Mouse (Mus musculus): ENCODE data around the gene Cradd.

Gene Cradd

DNA sequence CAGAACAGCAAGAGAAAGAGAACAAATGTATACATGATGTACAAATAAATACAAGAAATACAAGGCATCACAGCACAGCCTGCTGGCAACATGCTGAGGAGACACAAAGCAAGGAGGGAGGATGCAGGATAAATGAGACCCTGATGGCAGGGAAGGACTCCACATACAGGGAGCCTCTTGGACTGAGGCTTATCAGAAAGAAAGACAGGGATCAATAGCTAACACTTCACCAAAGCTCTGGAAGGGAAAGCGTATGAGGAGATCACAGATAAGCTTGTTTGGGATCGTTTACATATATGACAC, 78.3 kb downstream of the Cradd start:
- DNase-seq (ENCODE audit: low read depth in 2 of 2, low spot score in 2 of 2) = no peak

DNA sequence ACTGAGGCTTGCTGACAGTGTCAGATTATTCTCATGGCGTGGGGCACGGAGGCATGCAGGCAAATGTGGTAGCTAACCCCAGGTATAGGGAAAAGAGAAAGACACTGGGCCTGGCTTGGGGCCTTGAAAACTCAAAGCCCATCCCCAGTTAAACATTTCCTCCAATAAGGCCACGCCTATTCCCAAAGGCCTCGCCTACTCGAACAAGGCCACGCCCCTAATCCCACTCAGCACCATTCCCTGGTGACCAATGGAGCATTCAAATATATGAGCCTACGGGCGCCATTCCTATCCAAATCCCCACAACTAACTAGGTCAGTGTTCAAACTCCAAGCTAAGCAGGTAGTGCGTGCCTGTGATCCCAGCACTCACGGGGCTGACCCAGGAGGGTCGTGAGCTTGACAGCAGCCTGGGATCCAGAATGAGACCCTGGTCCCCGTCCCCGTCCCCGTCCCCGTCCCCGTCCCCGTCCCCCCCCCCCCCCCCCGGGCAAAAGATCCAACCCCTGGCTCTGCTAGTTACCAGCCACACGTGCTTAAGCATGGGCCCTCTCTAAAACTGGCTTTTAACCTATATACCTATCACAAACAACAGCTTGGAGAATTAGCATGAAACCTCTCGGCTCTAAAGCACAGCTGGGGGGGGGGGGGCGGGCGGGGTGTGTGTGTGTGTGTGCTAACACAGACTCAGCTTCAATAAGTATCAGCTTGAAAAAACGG, 78.8 kb downstream of the Cradd start:
- no peak for DNase-seq (ENCODE audit: low read depth in 2 of 2, low spot score in 2 of 2)

DNA sequence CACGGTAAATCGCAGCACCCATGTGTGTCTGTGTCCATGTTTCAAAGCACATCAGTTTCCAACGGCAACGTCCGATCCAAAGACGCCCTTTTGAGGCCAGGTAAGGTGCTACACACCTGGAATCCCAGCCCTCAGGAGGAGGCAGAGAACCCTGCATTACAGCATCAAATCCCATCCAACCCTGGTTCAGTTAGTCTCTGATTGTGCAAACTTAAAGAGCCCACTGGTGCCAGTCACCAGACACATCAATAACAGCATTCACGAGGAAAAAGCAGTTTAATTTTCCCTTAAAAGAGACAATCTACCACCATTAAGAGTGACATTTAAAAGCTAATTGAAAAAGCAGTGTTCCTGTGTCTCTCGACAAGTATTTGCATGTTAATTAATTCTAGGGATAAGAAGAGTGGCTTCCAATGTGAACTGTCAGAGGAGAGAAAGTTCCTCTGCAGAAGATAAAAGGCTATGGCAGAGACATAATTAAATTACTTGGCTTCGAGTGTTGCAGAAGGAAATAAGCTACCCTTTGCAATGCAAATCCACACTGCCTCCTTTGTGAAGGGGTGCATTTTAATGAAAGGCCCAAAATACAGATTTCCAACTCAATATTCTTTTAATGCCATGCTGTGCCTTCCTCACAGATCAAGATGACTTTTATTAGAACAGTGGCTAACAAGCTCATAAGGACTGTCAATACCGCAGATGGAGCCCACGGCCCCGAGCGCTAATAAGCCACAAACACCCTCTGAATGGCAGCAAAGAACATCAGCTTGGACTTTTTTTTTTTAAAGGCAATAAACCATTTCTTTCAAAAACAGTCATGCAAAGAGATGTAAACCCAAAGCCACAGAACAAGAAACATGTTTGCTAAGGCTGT, 84.5 kb downstream of the Cradd start:
- DNase-seq (ENCODE audit: low read depth in 2 of 2, low spot score in 2 of 2) = no peak

DNA sequence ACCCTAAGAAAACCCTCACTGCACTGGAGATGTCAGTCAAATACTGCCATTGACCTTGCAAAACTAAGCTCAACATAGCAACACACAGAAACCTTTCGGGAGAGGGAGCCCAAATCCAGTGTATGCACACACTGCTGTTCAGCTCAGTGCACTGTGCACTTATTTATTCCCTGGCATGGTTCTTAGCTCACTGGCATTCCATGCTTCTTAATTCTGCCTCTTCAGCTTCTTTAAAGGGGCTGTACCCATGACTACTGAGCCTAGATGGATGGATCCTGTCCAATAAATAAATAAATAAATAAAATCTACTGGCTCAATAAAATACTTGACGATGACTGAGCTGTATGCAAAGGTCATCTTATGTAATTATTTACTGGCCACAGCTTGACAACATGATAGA, 85.3 kb downstream of the Cradd start:
- no peak for DNase-seq (ENCODE audit: low read depth in 2 of 2, low spot score in 2 of 2)

DNA sequence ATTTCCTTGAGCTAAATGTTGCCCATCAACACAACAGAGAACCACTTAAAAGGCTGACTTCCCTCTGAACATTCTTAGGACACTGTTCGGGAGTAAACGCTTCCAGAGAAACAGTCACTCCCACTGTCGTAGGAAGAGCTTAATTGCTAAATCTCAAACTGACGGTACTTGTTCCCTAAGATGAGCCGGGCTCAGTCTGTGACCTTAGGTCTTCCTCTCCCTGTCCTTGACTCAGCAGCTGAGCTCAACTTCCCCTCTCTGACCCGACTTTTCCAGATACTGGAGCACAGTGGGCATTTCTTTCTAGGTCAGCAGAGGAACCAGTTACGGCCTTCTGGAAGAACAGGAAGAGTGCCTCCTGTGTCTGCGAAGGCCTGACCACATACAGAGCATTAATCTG, 87.7 kb downstream of the Cradd start:
- DNase-seq (ENCODE audit: low read depth in 2 of 2, low spot score in 2 of 2) = no peak

DNA sequence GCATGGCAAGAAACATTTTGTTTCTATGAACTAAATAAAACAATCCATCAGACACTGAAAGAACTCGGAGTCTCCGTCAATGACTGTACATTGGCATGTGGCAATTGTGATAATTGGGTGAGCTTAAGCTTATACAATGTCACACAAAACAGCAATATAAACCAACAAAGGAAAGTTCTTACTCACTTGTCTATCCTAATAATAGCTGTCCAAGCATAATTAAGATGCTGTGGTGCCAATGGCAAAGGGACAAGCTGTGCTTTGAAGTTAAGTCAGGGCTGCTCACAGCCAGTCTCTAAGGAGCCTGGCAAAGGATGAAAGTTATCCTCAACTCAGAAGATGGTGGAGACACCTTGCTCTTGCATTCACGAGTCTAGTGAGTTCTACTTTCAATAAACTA, 89.3 kb downstream of the Cradd start:
- no peak for DNase-seq (ENCODE audit: low read depth in 2 of 2, low spot score in 2 of 2)

DNA sequence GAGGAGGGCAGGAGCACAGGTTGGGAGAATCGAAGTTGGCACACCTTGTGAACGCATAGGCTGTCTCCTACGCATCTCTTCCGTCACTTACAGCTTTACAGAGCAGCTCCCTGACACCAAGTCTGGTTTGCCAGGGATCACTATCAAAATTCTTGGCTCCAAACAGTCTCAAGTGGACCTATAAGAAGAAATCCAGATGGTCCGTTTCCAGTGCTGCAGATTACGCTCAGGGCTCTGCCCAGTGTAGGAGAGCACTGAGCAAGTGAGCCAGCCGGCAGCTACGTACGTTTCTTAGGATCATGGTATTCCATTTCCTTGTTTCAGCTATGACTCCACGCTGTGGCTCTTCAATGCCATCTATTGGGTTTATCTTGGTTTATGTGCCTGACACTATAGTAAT, 90.9 kb downstream of the Cradd start:
- no peak for DNase-seq (ENCODE audit: low read depth in 2 of 2, low spot score in 2 of 2)

DNA sequence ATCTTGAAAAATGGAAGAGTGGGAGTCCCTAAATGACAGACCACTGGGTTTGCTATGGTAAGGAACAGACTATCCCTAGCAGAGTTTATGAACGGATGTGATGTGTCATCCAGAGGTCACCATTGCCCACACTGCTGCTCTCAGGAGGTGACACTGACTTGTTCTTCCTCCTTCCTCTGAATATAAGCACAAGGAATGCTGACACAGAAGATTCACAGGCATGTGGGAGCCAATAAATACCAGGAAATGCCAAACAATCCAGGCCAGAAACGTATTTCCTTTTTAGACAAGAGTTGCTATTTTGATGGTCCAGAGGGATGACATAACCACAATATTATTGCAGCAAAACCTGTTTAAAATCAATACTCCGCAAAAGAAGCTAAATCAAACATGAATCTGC, 91.4 kb downstream of the Cradd start:
- no peak for DNase-seq (ENCODE audit: low read depth in 2 of 2, low spot score in 2 of 2)

DNA sequence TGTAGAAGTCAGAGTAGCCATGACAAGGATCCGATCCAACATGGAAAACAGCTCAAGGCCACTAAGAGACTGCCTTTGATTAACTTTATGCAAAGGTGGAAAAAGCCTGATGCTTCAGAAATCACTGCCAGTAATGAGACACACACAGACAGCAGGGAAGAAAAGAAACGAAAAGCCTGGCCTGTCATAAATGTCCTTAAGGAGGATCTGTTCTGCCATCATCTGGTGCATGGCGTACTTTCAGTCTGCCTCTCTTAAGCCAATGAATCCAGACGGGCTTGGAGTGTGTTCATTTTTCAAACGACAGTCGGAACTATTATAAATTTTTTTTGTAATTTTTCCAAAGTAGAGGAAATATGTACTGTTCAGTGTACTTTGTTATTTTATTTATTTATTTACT, 95.7 kb downstream of the Cradd start:
- no peak for DNase-seq (ENCODE audit: low read depth in 2 of 2, low spot score in 2 of 2)

DNA sequence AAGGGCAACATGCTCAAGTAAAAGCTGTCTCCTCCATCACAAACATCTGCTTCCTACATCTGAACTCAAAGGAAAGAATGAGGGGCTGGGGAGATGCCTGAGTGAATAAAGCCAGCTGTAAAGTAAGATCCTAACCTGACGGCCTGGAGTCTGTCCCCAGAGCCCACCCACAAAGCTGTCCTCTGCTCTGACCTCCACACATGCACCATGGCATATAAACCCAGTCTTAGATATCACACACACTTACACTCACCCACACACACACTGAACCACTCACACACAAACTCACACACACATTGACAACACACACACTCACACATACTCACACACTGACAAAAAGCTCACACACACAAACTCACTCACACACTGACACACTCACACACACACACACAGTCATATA, 96.3 kb downstream of the Cradd start:
- no peak for DNase-seq (ENCODE audit: low read depth in 2 of 2, low spot score in 2 of 2)

DNA sequence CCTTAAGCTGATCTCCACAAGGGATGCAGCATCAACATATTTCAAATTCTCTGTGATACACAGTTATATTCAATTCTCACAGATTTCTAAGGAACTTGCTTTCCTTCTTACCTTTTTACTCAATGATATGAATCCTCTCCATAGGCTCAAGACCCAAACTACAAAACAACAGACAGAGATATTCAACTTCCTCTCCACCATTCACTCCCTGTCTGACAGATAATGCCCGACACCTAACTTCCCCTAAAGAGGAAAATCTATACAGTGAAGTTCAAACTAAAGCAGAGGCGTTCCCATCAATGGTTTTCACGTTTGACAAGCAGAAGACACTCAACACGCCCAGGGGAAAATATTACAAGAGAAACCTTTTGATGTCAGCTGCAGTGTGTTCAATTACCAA, 97.2 kb downstream of the Cradd start:
- DNase-seq (ENCODE audit: low read depth in 2 of 2, low spot score in 2 of 2) = no peak

DNA sequence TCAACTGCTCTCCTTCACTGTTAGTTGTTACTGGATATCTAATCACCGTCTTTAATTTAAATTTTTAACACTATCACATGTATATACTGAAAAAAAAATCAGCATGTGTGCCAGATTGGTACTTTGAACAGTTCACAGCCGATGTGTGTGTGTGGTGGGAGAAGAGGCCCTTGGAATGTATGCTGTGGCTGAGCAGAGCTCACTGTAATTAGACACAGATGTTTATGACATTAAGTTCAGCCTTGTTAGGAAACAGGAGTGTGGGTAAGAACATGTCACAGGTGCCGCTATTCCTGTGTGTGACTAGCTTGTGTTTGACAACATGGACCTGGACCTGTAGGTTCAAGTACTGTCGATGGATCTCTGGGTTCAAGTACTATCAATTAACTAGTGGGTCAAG, 98.9 kb downstream of the Cradd start:
- DNase-seq (ENCODE audit: low read depth in 2 of 2, low spot score in 2 of 2) = no peak

DNA sequence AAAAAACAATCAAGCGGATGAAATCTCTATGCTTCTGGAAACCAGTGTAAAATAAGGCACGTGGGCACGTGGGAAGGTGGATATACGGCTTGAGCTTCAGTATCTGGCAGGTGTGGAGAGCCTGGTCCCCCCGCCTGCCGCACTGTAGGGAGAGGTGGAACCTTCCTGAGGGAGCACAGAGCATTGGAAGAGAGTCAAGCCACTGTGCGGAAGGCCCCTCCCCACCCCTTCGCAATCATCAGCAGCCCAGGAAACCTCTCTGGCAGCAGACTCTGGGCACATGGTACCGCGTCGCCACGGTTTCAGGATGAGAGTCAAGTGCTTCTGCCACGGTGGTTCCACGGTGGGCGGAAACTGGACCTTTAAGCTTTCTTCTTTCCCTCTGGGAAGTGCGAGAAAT, 100.7 kb downstream of the Cradd start:
- no peak for DNase-seq (ENCODE audit: low read depth in 2 of 2, low spot score in 2 of 2)

DNA sequence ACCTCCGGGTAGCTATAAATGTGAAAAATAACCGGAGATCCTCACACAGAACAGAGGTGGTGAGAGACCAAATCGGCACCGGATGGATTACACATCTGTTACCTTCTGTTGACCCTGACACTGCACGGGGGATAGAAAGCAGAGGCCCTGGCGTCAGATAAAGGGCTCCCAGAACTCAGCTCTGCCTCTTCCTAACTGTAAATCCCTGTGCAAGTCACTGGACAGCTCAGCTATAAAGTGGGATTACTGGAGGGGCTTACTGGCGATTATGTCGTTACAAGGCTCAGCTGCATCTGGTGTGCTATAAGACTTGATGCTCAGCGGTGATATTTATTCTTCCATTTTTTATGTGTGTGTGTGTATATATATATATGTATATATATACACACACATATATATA, 102.0 kb downstream of the Cradd start:
- no peak for DNase-seq (ENCODE audit: low read depth in 2 of 2, low spot score in 2 of 2)

DNA sequence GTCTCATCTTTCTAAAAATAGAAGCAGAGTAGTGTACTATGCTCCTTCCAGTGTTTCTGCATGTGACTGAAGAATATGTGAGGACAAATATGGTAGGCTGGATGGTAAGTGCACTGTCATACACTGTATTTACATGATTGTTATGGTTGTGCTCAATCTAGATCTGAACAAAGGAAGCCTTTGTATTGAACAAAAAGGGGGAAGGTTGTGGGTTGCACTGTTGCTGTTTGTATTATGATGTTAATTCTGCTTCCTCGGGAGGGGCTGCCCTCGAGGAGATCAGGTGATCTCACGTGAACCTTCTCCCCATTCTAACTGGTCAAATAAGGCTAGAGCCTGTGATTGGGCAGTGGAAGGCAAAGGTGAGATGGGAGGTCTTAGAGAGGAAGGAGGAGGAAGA, 103.4 kb downstream of the Cradd start:
- DNase-seq (ENCODE audit: low read depth in 2 of 2, low spot score in 2 of 2) = no peak

DNA sequence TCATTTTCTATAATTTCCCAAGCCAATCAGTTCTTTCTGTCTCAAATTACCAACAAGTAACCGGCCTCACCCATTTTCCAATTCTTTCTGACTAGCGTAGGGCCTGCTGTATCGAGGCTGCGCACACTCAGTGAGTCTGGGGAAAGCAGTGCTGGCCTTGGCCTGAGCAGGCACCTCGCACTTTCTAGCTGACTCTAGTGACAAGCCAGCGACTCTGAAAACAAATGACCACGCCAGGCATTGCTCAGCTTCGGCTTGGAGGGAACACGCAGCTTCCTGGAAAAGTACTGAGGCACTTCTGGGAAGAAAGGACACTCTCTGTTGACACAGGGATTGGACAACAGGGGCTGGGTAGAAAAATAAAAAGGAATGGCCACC, 105.3 kb downstream of the Cradd start:
- no peak for DNase-seq (ENCODE audit: low read depth in 2 of 2, low spot score in 2 of 2)

DNA sequence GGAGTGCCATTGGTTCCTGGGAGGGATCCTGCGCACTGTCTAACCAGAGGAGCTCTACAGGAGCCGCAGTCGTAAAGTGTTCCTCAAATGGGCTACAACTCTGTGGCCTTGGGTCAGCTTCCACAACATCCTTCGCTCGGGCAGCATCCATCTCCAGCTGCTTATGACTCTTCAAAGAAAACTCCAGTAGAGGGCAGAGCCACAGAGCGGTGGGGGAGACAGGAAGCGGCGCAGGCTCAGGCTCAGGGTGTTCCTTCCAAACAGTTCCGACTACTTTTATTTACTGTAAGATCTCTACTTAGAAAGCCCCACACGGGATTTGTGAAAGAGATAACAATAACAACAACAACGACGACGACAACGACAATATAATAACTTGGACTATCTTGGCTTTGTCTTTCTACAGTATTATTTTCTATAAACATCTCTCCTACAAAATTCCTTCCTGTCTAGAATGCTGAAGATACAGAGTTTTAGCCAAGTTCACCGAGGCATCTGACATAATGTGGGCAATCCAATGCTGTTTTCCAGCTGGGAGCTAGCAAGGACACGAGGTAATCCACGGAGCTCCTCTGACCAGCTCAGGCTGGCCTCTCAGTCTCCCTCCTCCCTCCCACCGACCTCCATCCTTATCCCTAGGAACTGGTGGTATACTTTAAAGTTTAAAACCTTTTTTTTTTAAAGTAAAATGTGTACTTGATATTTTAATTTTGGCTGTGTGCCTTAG, 105.8 kb downstream of the Cradd start:
- DNase-seq (ENCODE audit: low read depth in 2 of 2, low spot score in 2 of 2) = no peak

DNA sequence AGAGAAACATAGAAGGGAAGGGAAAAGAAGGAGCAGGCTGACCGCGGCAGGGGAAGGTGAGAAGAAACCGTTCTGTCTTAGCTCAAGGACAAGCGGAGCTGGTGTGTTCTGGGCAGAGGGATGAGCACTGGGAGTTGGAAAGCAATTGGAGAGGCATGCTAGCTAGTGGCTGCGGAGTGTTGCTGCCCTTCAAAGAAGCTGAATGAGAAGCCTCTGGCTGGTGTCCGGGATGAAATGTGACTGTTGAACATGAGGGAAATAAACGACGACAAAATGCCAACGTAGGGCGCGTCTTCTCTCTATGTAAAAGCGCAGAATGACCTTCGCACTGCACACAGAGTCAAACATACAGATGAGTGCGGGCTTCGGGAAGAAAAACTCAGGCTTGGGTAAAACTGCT, 108.6 kb downstream of the Cradd start:
- DNase-seq (ENCODE audit: low read depth in 2 of 2, low spot score in 2 of 2) = no peak

DNA sequence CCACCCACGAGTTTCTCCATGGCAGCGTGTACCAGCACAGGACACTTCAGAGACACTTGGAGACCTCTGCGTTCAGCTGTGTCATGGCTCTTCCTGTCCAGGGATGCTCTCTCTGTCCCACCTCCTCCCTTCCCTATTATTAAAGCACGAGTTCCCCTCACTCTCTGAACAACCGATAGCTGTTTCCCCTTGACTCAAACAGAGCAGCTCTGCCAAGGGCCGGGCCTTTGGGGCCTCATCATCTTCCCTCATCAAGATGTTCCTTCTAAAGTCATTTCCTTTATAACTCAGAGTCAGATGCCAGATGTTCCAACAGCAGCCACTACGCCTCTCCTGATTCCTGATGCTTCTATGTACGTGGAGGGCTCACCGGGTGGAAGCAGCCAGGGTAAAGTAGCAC, 110.1 kb downstream of the Cradd start:
- no peak for DNase-seq (ENCODE audit: low read depth in 2 of 2, low spot score in 2 of 2)

DNA sequence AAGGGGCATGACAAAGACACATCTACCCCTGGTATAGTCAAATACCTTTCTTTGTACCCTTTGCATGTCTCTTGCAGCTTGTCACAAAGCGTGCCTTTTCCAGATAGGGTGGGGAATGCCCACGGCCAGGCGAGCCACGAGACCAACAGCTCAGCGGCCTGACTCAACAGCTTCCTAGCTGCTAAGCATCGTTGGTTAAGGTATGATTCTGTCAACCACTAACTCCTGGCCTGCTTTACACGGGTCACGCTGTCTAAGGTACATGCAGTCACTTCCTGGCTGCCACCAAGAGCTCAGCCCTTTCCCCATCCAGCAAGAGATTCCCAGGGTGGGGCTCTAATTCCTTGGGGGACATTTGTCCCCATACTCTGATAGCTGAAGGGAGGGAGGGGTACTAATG, 110.6 kb downstream of the Cradd start:
- DNase-seq (ENCODE audit: low read depth in 2 of 2, low spot score in 2 of 2) = no peak

DNA sequence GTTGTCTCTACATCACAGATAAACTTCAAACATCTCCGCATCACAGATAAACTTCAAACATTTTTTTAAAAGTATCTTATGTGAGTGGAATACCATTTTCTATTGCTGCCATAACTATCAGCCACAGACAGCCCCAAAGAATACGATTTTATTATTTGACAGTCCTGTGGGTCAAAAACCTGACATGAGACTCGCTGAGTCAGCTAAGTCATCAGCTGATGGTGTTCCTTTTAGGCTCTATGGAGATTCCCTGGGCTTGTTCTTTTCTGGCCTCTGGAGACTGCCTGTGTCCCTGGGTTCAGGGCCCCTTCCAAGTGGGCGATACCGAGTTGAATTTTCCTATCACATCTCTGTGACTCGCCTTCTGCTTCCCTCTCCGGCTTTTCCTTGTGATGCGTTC, 112.3 kb downstream of the Cradd start:
- DNase-seq (ENCODE audit: low read depth in 2 of 2, low spot score in 2 of 2) = no peak

DNA sequence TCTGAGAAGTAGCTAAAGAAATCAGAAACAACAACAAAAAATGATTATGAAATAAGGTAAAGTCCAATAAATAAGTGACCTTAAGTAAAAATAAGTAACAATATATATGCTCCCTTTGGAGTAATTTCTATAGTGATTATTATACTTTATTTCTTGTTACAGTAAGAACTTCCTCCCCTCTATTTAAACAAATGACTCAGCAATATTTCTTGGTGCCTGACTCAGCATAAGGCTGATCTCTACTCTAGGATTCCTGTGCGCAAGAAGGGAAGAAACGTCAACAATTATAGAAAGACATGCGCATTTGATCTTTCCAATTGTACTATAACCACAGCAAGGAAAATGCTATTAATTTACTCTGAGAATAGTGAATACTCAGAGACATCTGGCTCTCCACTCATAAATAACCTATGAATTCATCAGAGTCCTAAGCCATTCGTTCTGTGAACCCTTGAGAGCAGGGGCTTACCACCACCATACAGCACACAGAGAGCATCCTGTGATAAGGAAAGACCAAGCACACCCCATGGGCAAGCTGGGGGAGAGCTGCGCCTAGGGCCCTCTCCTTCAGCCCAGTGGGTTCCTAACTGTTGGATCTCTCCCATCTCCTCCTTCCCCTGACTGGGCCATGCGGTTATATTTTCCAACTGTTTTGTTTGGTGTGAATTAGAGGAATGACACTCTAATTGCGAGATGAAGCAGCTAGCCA, 113.1 kb downstream of the Cradd start:
- DNase-seq (ENCODE audit: low read depth in 2 of 2, low spot score in 2 of 2) = no peak

Measured in CD8-positive naive resting alpha-beta T cell, adult 2 months (primary cell).